Mouse (Mus musculus) embryo, embryonic 10.5 days (tissue): ENCODE data around the gene Olfr324.
A peak's percentile ranks its signal among the peaks of the same experiment; 100 is the strongest.

Source experiments
- DNase-seq: peaks from one replicate; pipeline ENCODE4 v3.0.0-alpha.2; 2015; ENCODE audit warnings: low spot score

Olfr324 gene

DNA sequence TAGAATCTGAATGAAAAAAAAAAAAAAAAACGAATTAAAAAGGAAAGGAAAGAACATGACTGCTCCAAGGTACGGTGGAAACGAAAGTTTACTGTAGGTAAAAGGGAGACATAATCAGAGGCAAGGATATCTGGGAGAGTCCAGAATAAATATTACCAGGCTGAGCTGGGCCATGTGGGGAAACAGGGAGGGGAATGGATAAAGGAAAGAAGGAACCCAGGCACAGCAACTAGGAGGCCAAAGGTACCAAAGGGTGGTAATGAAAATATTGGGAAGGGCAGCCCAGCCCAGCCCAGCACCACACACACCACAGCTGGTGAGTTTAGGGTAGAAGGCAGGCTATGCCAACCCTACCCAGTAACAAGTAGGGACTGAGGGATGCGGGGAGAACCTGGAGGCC lies 40.0 kb downstream of the Olfr324 start:
- no peak for DNase-seq

DNA sequence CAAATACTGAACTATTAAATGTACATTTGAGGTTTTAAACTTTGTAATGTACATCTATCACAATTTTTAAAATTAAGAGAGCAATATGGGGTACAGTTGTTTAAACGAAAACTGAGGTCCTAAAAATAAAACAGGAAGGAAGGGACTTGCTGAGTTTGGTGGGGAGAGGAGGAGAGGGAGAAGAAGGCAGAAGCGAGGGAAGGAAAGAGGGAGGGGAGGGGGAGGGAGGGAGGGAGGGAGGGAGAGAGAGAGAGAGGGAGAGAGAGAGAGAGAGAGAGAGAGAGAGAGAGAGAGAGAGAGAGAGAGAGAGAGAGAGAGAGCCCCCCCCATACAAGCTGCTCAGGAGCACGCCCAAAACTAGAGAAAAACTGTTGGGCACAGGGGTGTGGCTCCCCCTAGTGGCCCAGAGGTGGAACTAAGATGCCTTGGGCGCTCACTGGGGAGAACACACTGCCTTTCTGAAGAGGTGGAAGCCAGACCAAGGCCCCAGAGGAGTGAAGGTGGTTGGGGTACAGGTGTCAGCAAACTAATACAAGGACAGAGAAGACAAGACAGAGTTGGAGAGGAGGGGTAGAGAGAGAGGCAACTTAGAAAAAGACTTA lies 41.6 kb downstream of the Olfr324 start:
- peak; percentile 71 for DNase-seq

DNA sequence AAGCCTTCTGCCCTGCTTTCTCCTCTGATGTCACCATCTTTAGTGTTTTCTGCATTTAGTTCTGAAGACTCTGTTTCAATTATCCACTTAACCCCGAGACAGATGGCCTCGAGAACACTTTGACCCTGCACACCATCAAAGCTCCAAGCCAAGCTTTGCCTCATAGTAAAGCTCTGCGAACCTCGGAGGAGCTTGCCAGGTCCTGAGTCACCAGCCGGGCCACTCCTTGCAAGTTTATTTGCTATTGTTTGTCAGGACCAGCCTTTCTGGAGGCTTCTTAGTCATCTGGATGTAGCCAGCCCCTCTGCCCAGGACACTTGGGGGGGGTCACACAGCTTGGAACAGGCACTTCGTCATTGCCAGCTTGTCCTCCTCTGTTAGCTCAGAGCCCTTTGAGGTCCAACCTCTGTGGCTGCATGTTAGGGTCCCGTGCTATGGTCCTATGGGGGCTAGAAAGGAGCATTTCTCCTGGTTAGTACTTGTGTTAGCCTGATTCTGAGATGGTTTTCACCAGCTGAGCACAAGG lies 43.3 kb downstream of the Olfr324 start:
- no peak for DNase-seq

DNA sequence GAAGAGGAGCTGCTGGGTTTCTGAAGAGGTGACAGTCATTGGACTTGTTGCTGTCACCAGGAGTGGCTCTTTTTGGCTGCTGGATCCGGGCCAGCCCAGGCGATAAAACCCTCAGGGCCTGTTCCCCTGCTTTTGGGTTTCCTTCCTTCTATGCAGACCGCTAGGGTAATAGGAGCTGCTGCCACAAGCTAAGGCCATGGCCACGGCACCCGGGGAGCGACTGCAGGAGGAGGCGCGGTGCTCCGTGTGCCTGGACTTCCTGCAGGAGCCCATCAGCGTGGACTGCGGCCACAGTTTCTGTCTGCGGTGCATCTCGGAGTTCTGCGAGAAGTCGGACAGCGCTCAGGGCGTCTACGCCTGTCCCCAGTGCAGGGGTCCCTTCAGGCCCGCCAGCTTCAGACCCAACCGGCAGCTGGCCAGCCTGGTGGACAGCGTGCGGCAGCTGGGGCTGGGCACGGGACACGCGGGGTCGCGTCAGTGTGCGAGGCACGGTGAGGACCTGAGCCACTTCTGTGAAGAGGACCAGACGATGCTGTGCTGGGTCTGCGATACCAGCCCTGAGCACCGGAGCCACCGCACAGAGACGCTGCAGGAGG lies 45.5 kb downstream of the Olfr324 start, which contains the start of gene Trim58:
Trim58 (plus strand) TSS at position 194 of the 596 bp plus-strand sequence.
- peak; percentile 39 for DNase-seq

DNA sequence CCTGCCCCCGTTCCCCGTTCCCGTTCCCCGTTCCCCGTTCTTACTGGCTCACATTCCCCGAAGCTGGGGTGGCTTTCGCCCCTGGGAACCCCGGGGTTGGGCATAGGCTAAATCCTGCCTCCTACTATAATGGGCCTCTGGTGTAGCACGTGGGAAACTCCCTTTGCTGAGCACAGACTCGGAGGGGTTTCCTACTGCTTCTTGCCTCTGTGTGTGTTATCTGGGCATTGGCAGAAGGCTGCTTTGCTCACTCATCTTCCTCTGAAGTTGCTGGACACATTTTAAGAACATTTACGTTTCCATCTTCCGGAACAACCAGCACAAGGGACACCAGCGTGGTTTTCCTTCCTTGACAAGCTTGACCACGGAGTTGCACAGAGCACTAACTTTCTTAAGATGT lies 46.1 kb downstream of the Olfr324 start:
- DNase-seq, result no peak

DNA sequence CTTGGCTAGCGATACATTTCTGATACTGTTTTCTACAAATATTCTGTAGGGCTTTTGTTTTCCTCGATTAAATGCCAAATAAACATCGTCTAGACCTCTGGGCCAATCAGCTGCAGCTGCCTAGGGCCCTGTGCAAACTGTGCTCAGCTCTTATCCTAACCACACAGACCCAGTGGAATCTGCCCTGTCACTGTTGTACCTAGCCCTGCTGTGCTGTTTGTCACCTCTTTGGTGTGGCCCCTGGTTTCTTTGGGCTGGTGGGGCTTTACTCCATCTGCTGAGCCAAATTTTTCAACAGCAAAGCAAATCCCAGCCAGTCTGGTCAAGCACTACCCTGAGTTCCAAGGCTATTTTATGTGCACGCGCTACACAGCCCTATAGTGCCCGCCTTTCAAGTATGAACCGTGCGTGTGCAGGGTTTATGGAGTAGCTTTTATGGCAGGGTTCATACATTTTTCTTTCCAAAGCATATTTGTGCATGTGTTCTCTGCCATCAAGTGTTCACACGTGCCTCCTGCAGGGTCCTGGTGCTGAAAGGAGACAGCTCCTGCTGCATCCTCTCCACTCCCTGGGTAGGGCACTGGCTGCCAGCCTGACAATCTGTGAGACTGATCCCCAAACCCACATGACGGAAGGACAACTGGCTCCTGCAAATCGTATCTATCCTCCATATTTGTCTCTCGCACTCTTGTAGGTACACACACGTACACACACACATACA lies 46.9 kb downstream of the Olfr324 start:
- no peak for DNase-seq

DNA sequence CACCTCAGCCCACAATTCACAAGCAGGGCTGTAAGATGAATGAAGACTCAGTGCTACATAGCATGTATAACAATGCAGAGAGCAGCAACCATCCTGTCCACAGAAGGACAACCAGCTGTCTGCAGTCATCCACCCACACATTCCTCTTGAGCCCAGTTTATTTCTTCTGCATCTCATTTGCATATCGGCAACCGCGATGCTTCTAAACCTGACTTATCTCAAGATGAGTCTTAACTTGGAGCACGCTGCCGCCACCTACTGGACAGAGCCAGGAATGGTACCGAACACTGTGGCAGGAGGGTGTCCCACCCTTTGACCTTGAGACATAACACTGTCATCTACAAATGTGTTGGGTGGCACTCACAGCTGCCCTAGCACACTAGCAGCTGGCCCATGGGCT lies 48.4 kb downstream of the Olfr324 start:
- peak; percentile 64 for DNase-seq
